Mouse (Mus musculus) C2C12 (cell line): ENCODE results near the gene Usp25. TPM values are rescaled to one million over a fixed set of nuclear protein-coding genes. Genes with fewer than 3 reads are reported as not detected.

Source experiments
- H3K27me3 ChIP-seq: one replicate; pipeline ENCODE4 v1.6.1; 2011; ENCODE audit not compliant: control insufficient read depth, insufficient read depth, insufficient read length
- H3K36me3 ChIP-seq: one replicate; pipeline ENCODE4 v1.6.1; 2011; ENCODE audit not compliant: control insufficient read depth, insufficient read depth
- H3K4me3 ChIP-seq: one replicate; pipeline ENCODE4 v1.5.1; 2011; ENCODE audit warnings: mild to moderate bottlenecking, control low read depth; ENCODE audit not compliant: poor library complexity, insufficient read depth, severe bottlenecking
- H3K79me2 ChIP-seq: one replicate; pipeline ENCODE4 v1.6.1; 2011; ENCODE audit not compliant: control insufficient read depth, insufficient read depth
- H3K79me3 ChIP-seq: one replicate; pipeline ENCODE4 v1.6.1; 2011; ENCODE audit warnings: low read depth, control low read depth
- H3ac ChIP-seq: one replicate; pipeline ENCODE3; 2011; ENCODE audit warnings: low read depth; ENCODE audit not compliant: control insufficient read depth, insufficient read length
- CEBPB ChIP-seq: IDR thresholded peaks from one replicate; pipeline ENCODE4 v1.6.1; 2011; ENCODE audit warnings: low read depth, mild to moderate bottlenecking, control low read depth, moderate library complexity
- CTCF ChIP-seq: IDR thresholded peaks from one replicate; pipeline ENCODE4 v1.5.1; 2011; ENCODE audit not compliant: control insufficient read depth, insufficient read depth, insufficient read length
- FOSL1 ChIP-seq: IDR thresholded peaks from one replicate; pipeline ENCODE4 v1.8.0; 2011; ENCODE audit warnings: mild to moderate bottlenecking, low read length; ENCODE audit not compliant: poor library complexity, insufficient read depth, severe bottlenecking
- MAX ChIP-seq: IDR thresholded peaks from one replicate; pipeline ENCODE4 v1.6.1; 2011; ENCODE audit warnings: mild to moderate bottlenecking, control low read depth
- MYOG ChIP-seq: IDR thresholded peaks from one replicate; pipeline ENCODE4 v1.6.1; 2011; ENCODE audit not compliant: control insufficient read depth, insufficient read length; ENCODE audit errors: extremely low read depth
- USF1 ChIP-seq: IDR thresholded peaks from one replicate; pipeline ENCODE4 v1.6.1; 2011; ENCODE audit warnings: low read depth, mild to moderate bottlenecking, control low read depth, moderate library complexity
- polyA plus RNA-seq: library from polyadenylated mRNA; unstranded; fragments of >200 nt; fragmentation: generic; extraction: Trizol; gene quantifications from one replicate; pipeline ENCODE4 v1.2.1, GENCODE M21; 2012; ENCODE audit warnings: missing spikeins

The Usp25 gene
- polyA plus RNA-seq, 1 experiment: 5.7 TPM

DNA sequence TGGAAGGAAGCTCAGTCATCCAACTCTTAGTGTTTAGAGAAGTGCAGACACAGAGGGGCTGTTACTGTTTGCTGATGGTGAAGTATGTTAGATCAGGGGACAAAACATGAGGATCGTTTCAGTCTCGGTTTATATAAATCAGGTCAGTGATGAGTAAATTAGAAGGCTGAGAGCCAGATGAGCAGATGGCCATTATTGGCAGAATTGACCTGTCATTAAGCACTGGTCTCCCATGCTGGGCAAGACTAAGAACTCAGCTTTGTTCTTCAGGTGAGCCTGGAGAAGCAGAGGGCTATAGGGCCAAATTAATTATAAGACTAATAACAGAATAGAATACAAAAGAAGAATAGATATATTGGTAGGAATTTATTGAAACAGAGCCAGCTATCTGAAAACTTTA is 140.3 kb downstream of the Usp25 start:
- Histone ChIP-seq H3K4me3 (no peak overlapping the region), H3ac (no peak overlapping the region), H3K79me3 (no peaks in the 10 kb centered on the region), H3K79me2 (no peaks in the 10 kb centered on the region), H3K27me3 (no peaks in the 10 kb centered on the region), H3K36me3 (no peaks in the 10 kb centered on the region)
- TF ChIP-seq FOSL1 (no peak), CTCF (no peak), USF1 (no peak), CEBPB (no peak), MAX (no peak)

DNA sequence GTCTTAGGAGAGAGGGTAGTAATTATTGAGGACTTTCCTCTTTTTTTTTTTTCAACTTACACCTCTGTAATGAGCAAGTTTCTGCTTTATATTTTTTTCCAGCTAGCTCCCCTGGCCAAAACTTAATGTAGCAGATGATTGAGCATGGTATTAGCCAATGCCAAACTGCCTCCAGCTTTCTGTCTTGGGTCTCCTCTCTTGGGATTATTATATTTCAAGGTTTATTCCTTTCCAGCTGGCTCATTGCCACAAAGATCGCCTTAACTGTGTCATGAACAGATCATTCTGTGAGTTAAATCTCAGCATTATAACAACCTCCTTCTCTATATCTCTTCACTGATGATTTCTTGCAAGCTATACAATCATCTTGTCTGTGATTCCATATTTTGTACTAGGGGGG is 141.3 kb downstream of the Usp25 start:
- TF ChIP-seq MYOG (no peak), MAX (no peak), USF1 (no peak), CTCF (no peak)
- Histone ChIP-seq H3ac (no peak overlapping the region), H3K4me3 (no peak overlapping the region), H3K79me3 (no peaks in the 10 kb centered on the region), H3K36me3 (no peaks in the 10 kb centered on the region), H3K79me2 (no peaks in the 10 kb centered on the region), H3K27me3 (no peaks in the 10 kb centered on the region)
